22 mouse cellular contexts compared by ENCODE assay signal in the genomic region with DNA sequence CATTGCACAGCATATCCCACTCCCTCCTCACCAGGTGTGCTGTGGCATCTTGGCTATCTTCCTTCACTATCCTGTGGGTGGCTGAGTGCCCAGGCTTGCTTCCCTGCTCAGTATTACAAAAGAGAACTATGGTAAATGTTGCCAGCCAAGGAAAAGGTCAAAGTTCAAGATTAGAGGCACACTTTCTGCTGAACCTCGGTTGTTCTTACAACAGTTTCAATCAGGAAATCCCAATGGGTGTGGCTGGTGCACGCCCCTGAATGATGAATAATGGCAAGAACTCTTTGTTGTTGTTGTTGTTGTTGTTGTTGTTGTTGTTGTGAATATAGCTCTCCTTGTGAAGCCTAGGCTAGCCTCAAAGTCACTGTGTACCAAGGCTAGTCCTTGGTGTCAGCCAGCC. TPM values are rescaled to one million over a fixed set of nuclear protein-coding genes. Genes with fewer than 3 reads are reported as not detected.
DNase-seq lines count a peak whose midpoint lies in the region; ATAC-seq and TF ChIP-seq lines count a peak whose summit lies in the region.
"Had no signal": no experiment of that assay in that cellular context is flagged by ENCODE, and none has a peak within 500 bp of the region (broad histone marks: within the 10 kb centered on the region; RNA-seq: fewer than 3 reads in every experiment).

No protein-coding gene starts in this region.

- no peak overlapping the region for H3K9ac ChIP-seq in intestine, postnatal 0 days (ENCODE audit: low read depth, low read length)
- H3K9ac ChIP-seq: heart, embryonic 13.5 days; hindbrain, embryonic 14.5 days; limb, embryonic 13.5 days; liver, embryonic 15.5 days had no signal

- no peak for ATAC-seq in intestine, postnatal 0 days
- ATAC-seq: forebrain, embryonic 16.5 days; midbrain, embryonic 16.5 days had no signal

- no peaks in the 10 kb centered on the region for H3K36me3 ChIP-seq in intestine, postnatal 0 days (ENCODE audit: control insufficient read depth, insufficient read depth)
- peaks cover 3% of the 10 kb centered on the region for H3K36me3 ChIP-seq in small intestine, adult 2 months (ENCODE audit: control insufficient read depth, insufficient read depth, low read length)

- no peak for TF ChIP-seq CTCF in intestine, postnatal 0 days (IDR thresholded peaks at IDR 0.05; ENCODE audit: low read depth)
- no peak for TF ChIP-seq CTCF in small intestine, adult 2 months (IDR thresholded peaks at IDR 0.05; ENCODE audit: extremely low read depth, insufficient read length, insufficient replicate concordance, low read depth, low read length)

- no peaks in the 10 kb centered on the region for H3K9me3 ChIP-seq in intestine, postnatal 0 days (ENCODE audit: control insufficient read depth)
- H3K9me3 ChIP-seq: G1E; heart, embryonic 13.5 days; limb, embryonic 13.5 days; liver, embryonic 15.5 days had no signal

- peak overlapping the region; percentile 50; the same call in 1 of the 2 replicates for H3K27ac ChIP-seq in intestine, postnatal 0 days (ENCODE audit: low read depth, low read length)
- H3K27ac ChIP-seq in small intestine, adult 2 months (ENCODE audit: insufficient read depth, low read depth, low read length): peak overlapping the region; percentile 48
- H3K27ac ChIP-seq: heart, embryonic 13.5 days; hindbrain, embryonic 14.5 days; limb, embryonic 13.5 days; stomach, postnatal 0 days had no signal

- H3K4me1 ChIP-seq in intestine, postnatal 0 days (replicated peaks; ENCODE audit: control insufficient read depth, insufficient read depth, low read length): peaks cover 13% of the 10 kb centered on the region; the same call in 1 of the 2 replicates
- H3K4me1 ChIP-seq in small intestine, adult 2 months (ENCODE audit: control insufficient read depth, insufficient read depth, insufficient read length, low read length): peaks cover 21% of the 10 kb centered on the region; the same call in 1 of the 2 replicates

- no peaks in the 10 kb centered on the region for H3K27me3 ChIP-seq in intestine, postnatal 0 days (replicated peaks; ENCODE audit: control insufficient read depth, insufficient read depth, low read length)
- H3K27me3 ChIP-seq in small intestine, adult 2 months (ENCODE audit: control insufficient read depth, insufficient read depth, low read length): no peaks in the 10 kb centered on the region
- H3K27me3 ChIP-seq: heart, embryonic 13.5 days; limb, embryonic 13.5 days had no signal

- TF ChIP-seq POLR2A in small intestine, adult 2 months (IDR thresholded peaks at IDR 0.05; ENCODE audit: low read depth, low read length): no peak

- 28% methylated on average over 2 of the region's 2 CpGs for WGBS in intestine, postnatal 0 days
- WGBS in small intestine, adult 2 months: 24% methylated on average over 2 of the region's 2 CpGs

- peak; percentile 40 for DNase-seq in lung, postnatal 36 days
- no peak for DNase-seq in lung, postnatal 14 days
- DNase-seq in ZHBTc4 (ENCODE audit: low read depth, low spot score): peak; percentile 65
- DNase-seq in layer of hippocampus, postnatal 14 days (ENCODE audit: low spot score in 2 of 2): no peak
- no peak for DNase-seq in kidney, postnatal 36 days
- no peak for DNase-seq in testis, postnatal 10 days (ENCODE audit: low spot score)
- DNase-seq: adrenal gland, postnatal 10 days; cerebellum, adult 11-12 months; cerebellum, postnatal 14 days; kidney, adult 11 months; kidney, postnatal 14 days; thymus, postnatal 14 days had no signal

- no peak overlapping the region for H3K4me2 ChIP-seq in intestine, postnatal 0 days (replicated peaks; ENCODE audit: low read depth)
- H3K4me2 ChIP-seq: heart, embryonic 13.5 days; hindbrain, embryonic 14.5 days; limb, embryonic 13.5 days; liver, embryonic 15.5 days had no signal

- H3K4me3 ChIP-seq in intestine, postnatal 0 days (ENCODE audit: low read depth, low read length): no peak overlapping the region
- no peak overlapping the region for H3K4me3 ChIP-seq in small intestine, adult 2 months (ENCODE audit: low read depth, low read length)
- H3K4me3 ChIP-seq: heart, embryonic 13.5 days; limb, embryonic 13.5 days; liver, embryonic 15.5 days had no signal

RNA-seq across cellular contexts. Expression of a gene that starts 3.3 kb away (rescaled TPM):
- polyA plus RNA-seq in intestine, postnatal 0 days (2015; fragmentation: Nextera tagmentation; extraction: Ambion mirVana): 44.7 and 48.1 TPM in 2 replicates
- 70.1 and 144 TPM in 2 replicates for polyA plus RNA-seq in small intestine, adult 2 months (2012; rRNA removed)
- total RNA-seq in layer of hippocampus, postnatal 14 days (2021): 10 to 100 TPM; 33.5 to 39.3 TPM

RNA-seq across cellular contexts. Expression of a gene that starts 13.6 kb away (rescaled TPM):
- not detected in 2 replicates for polyA plus RNA-seq in intestine, postnatal 0 days (2015; fragmentation: Nextera tagmentation; extraction: Ambion mirVana)
- polyA plus RNA-seq in small intestine, adult 2 months (2012; rRNA removed): 0.08 and 0.18 TPM in 2 replicates
- total RNA-seq in layer of hippocampus, postnatal 14 days (2021): 1 to 10 TPM; 8.8 to 9.7 TPM
- polyA plus RNA-seq: G1E had no signal

RNA-seq across cellular contexts. Expression of a gene that starts 22.7 kb away (rescaled TPM):
- polyA plus RNA-seq in intestine, postnatal 0 days (2015; fragmentation: Nextera tagmentation; extraction: Ambion mirVana): 38.3 and 42.4 TPM in 2 replicates
- polyA plus RNA-seq in small intestine, adult 2 months (2012; rRNA removed): 56.6 and 103 TPM in 2 replicates
- total RNA-seq in layer of hippocampus, postnatal 14 days (2021): 10 to 100 TPM; 52.5 to 55.7 TPM

RNA-seq across cellular contexts. Expression of a gene that starts 25.9 kb away (rescaled TPM):
- polyA plus RNA-seq in intestine, postnatal 0 days (2015; fragmentation: Nextera tagmentation; extraction: Ambion mirVana): 7.0 and 7.2 TPM in 2 replicates
- polyA plus RNA-seq in small intestine, adult 2 months (2012; rRNA removed): 9.1 and 9.6 TPM in 2 replicates
- total RNA-seq in layer of hippocampus, postnatal 14 days (2021): 10 to 100 TPM; 32.1 to 33.4 TPM

RNA-seq across cellular contexts. Expression of a gene that starts 29.4 kb away (rescaled TPM):
- polyA plus RNA-seq in intestine, postnatal 0 days (2015; fragmentation: Nextera tagmentation; extraction: Ambion mirVana): 24.1 and 25.8 TPM in 2 replicates
- 11.0 and 27.1 TPM in 2 replicates for polyA plus RNA-seq in small intestine, adult 2 months (2012; rRNA removed)
- 10 to 100 TPM; 58.9 to 62.0 TPM for total RNA-seq in layer of hippocampus, postnatal 14 days (2021)

Comparison
In these comparisons a context has a peak if more than half of its experiments do, and no peak if none do; other contexts are left out.
1. DNase-seq: peak in lung, postnatal 36 days (single experiment) and ZHBTc4 (single experiment); none in lung, postnatal 14 days (single experiment), layer of hippocampus, postnatal 14 days (0 of 2), kidney, postnatal 36 days (0 of 2) and testis, postnatal 10 days (single experiment).